Mouse (Mus musculus) central nervous system, embryonic 18 days (tissue): Measurements from ENCODE around the gene Ahsg. TPM values are rescaled to one million over a fixed set of nuclear protein-coding genes. Genes with fewer than 3 reads are reported as not detected.

ENCODE experiments used
- polyA plus RNA-seq: library from polyadenylated mRNA; depleted of rRNA; stranded (reverse); fragments of >200 nt; gene quantifications from 2 replicates; pipeline ENCODE4 v1.2.3, GENCODE M21; 2012; rRNA removed

Ahsg gene
- 0.13 and 0.70 TPM in 2 replicates for polyA plus RNA-seq

GRCm38 (mm10) chr16:22890683-22891510 is at the start of gene Ahsg:
TSS of gene Ahsg (plus strand) at chr16:22891277.

GRCm38 (mm10) chr16:22857431-22858113 is 33.5 kb upstream of the Ahsg start, which contains the start of the genes Tbccd1 and Dnajb11:
TSS of gene Tbccd1 (minus strand) at chr16:22857669.
TSS of gene Dnajb11 (plus strand) at chr16:22857845.

GRCm38 (mm10) chr16:22918034-22918433 is 27.0 kb downstream of the Ahsg start, which contains the start of gene Fetub:
TSS of gene Fetub (plus strand) at chr16:22918334.

Other genes with a start within 250 kb of the Ahsg start
- gene Dgkg, start 234.1 kb upstream of the Ahsg start, polyA plus RNA-seq = 3.0 and 3.6 TPM in 2 replicates
- 0.11 TPM in 1 of 2 replicates, not detected in the other for gene Crygs, start 79.7 kb upstream of the Ahsg start, polyA plus RNA-seq
- gene Tbccd1, start 33.6 kb upstream of the Ahsg start, polyA plus RNA-seq = 17.4 and 18.3 TPM in 2 replicates
- 43.1 and 44.7 TPM in 2 replicates for gene Dnajb11, start 33.4 kb upstream of the Ahsg start, polyA plus RNA-seq
- gene Fetub, start 27.1 kb downstream of the Ahsg start, polyA plus RNA-seq = 0.16 and 0.22 TPM in 2 replicates
- gene Hrg, start 59.8 kb downstream of the Ahsg start, polyA plus RNA-seq = not detected in 2 replicates
- 0.09 TPM in 1 of 2 replicates, not detected in the other for gene Kng2, start 138.2 kb downstream of the Ahsg start, polyA plus RNA-seq
- gene Kng1, start 166.6 kb downstream of the Ahsg start, polyA plus RNA-seq = 0.13 TPM in 1 of 2 replicates, not detected in the other
- gene Eif4a2, start 216.2 kb downstream of the Ahsg start, polyA plus RNA-seq = 864 and 917 TPM in 2 replicates
- gene Rfc4, start 236.5 kb downstream of the Ahsg start, polyA plus RNA-seq = 3.3 and 3.4 TPM in 2 replicates